Mouse (Mus musculus) layer of hippocampus, adult 11-12 months (tissue): ENCODE data around the gene Cdc42bpa.
A peak's percentile ranks its signal among the peaks of the same experiment; 100 is the strongest.

Experiments
- DNase-seq: peaks from one replicate; pipeline ENCODE4 v3.0.0; 2022; ENCODE audit warnings: low spot score

The Cdc42bpa gene

DNA sequence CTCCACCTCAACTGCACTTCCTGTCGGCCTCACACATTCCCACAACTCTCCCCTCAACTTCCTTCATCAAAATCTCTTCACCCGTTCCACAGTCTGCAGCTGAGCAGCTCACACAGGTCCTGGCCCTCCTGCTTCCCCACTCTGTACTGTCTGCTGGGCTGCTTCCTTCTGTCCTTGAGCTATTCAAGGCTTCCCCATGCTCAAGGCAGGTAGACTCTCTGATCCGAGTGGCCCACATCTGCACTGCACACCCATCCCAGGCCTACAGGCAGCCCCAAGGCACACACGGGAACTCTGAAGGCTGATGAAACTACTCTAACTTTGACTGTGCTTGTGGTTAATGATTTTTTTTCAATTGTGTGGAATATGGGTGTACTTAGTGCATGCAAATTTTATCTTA, 232.6 kb downstream of the Cdc42bpa start:
- DNase-seq, result no peak

DNA sequence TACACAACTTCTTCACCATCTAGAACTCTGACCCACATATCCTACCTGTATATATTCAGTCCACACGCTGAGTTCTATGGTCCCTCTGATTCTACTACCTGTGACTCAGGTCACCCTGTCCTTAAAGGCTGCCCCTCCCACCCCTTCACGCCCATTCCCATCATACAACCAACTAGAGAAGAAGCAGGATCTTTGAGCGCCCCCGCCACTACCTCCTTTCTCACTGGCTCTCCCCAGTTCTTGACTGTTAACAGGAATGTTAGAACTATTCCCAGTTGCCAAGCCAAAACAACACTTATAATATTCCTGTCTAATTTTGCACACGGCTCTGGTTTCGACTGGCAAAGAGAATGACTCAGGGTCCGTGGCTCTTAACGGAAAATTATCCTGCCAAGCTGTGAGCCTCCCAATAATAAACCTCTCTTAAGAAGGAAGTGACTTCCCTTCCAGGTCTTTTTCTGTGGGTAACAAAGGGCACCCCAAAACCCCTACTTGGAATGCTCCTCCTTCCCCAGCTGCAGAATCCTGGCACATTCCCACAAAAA, 233.2 kb downstream of the Cdc42bpa start:
- no peak for DNase-seq

DNA sequence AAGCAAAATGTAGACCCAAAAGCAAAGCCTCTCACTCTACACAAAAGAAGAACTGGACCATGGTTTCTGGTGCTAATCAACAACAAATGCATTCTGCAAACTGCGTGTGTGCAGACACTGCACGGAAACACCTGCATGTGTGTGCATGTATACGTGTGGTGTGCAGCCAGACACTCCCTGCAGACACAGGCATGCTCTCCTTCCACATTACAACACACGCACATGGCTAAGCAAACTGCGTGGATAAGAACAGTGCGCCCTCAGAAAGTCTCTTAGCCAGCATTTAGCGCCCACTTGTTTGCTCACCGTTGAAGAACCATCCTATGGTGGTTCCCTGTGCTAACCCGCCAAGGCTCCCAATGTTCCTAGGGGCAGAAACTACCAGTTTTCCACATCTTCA, 233.8 kb downstream of the Cdc42bpa start:
- DNase-seq, result no peak

- DNase-seq, result peak; percentile 28
Observed at GRCm38 (mm10) chr1:180194781-180195471, 234.7 kb downstream of the Cdc42bpa start.

GRCm38 (mm10) chr1:180195703-180196381, 235.6 kb downstream of the Cdc42bpa start:
- peak; percentile 98 for DNase-seq

DNA sequence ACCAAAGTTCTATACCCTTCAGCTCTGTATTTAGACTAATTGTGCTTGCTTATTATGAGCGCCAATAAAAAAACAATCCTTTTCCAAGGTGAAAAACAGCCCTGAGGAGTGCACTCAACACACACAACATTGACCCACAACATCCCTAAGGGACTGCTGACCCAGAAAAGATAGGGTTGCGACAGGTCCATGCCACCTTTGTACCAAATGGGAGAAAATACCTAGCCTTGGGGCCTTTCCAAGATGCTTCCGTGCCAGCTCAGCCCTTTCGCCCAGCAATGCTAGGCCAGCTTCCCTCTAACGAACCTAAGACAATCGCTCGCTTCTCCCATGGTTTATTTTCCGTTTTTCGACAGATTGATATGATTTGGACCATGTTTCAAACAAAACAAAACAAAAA, 236.2 kb downstream of the Cdc42bpa start:
- DNase-seq, result no peak

- DNase-seq, result no peak
Observed at GRCm38 (mm10) chr1:180197956-180198355, 237.7 kb downstream of the Cdc42bpa start.

DNA sequence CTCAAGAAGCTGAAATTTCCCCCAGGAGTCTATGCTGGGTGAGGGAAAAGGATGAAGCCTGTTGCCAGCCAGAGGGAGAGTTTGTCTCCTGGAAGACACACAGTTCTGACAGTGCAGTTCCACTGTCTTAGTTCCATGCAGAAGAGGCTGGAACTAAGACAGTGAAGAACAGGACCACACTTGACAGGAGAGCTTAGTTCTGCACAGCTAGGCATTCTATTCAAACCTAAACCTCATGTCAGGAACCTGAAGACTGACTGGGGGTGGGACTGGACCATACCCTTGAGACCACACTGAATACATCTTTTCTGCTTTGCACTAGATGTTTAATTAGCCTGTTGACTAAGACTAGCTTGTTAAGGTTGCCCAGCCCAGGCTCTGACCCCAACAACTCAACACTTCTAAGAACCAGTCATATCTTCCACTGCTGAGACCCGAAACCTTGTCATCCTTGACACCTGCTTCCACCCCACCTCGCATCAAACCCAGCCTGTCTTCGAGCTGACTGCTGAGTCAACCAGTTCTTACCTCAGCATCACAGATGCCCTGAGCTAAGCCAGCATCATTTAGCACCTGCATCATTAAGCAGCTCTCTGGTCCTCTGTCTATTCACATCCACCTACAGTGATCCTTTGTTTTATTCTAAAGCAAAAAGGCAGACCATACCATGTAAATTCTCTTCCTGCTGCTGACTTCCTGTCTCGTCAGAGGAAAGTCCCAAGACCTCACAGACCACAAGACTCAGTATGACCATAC, 238.9 kb downstream of the Cdc42bpa start, which contains the start of gene Coq8a:
TSS of gene Coq8a (minus strand) at position 644 of the 756 bp plus-strand sequence.
- no peak for DNase-seq

DNA sequence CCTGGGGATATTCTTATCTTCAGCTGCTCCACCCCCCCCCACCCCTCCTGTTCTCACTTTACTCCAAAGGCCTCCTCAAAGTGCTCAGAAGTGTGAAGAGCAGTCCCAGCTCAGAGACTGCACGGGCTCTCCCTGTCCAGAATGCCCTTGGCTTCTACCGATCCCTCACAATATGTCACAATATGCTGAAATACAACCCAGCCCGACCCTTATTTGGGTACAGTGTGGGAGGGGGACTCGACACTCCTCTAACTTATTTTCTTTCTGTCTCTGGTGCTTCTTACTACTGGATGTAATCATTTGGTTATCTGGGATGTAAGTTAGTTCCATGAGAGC, 239.4 kb downstream of the Cdc42bpa start:
- no peak for DNase-seq

DNA sequence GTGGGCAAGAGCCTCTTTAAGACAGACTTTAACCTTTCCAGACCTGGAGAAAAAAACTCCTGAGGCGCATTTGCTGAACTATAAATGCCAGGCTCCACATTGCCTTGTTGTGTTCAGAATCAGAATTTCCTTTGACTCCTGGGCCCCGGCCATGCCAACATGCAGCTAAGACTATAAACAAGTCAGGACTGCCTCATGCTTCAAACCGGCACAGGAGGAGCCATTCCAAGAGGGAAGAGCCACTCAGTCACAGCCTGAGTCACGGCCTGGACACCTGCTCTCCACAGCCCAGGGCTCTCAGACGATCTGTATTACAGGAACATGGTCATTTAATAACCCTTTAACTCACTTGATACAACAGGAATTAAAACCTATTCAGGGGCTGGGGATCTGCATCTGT, 240.4 kb downstream of the Cdc42bpa start:
- DNase-seq, result no peak

GRCm38 (mm10) chr1:180208370-180208769, 248.1 kb downstream of the Cdc42bpa start:
- DNase-seq, result no peak

- DNase-seq, result no peak
Observed at GRCm38 (mm10) chr1:180210031-180210432, 249.8 kb downstream of the Cdc42bpa start.

GRCm38 (mm10) chr1:180210781-180211271, 250.6 kb downstream of the Cdc42bpa start:
- DNase-seq, result no peak

GRCm38 (mm10) chr1:180212911-180213310, 252.6 kb downstream of the Cdc42bpa start:
- DNase-seq, result no peak

DNA sequence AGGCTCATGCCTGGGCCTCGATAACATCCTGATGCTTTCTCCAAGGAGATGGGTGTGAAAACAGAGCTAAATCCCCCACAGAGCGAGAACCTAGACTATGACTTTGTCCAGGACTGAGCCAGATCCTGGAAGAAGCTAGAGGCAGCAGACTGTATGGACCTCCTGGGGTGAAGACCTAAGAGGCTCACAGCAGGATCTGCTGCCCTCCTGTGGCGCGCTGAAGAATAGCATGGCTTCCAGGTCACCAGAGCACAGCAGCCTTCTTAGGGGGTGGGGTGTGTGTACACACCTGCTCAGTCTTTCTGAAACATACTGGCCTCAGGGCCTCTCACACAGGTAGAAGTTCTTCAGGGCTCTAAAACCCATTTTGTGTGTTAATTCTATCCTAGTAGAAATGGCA, 254.8 kb downstream of the Cdc42bpa start:
- DNase-seq, result peak; percentile 58
